In the genomic region with DNA sequence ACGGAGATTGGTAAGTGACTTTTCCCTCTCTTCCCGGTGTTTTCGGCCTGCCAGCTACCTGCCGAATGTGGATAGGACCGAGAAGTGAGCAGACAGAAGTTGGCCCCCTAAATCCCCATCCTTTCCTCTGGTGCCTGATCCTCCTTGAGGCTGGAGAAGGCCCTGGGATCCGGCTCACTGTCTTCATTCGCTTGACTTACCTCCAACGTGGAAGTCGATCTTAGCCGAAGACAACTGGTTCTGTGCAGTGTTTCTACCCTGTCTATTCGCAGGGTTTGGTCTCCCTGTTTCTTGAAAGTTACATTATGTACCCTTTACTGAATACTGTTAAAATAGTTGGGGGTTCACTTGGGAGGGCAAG, we compare ENCODE assay signal across 8 mouse cellular contexts. TPM values are rescaled to one million over a fixed set of nuclear protein-coding genes. Genes with fewer than 3 reads are reported as not detected.
DNase-seq lines count a peak whose midpoint lies in the region; ATAC-seq and TF ChIP-seq lines count a peak whose summit lies in the region.

No protein-coding gene starts in this region.

- peaks cover 1% of the 10 kb centered on the region; the same call in 1 of the 2 replicates for H3K4me1 ChIP-seq in heart, adult 2 months (ENCODE audit: control insufficient read depth, insufficient read depth, low read length)
- peaks cover 4% of the 10 kb centered on the region; the same call in 1 of the 2 replicates for H3K4me1 ChIP-seq in E14TG2a.4 (replicated peaks; ENCODE audit: low read depth, low read length)
- peaks cover 8% of the 10 kb centered on the region for H3K4me1 ChIP-seq in forebrain, embryonic 16.5 days (replicated peaks; ENCODE audit: control insufficient read depth, insufficient read depth, low read length)

- H3K27ac ChIP-seq in heart, adult 2 months = peak overlapping the region; percentile 79
- H3K27ac ChIP-seq in forebrain, embryonic 16.5 days (ENCODE audit: low read length) = peak overlapping the region; percentile 96
- H3K27ac ChIP-seq in macrophage = no peak overlapping the region

- 1% methylated on average over 11 of the region's 11 CpGs for WGBS in heart, adult 2 months
- 0% methylated on average over 11 of the region's 11 CpGs for WGBS in forebrain, embryonic 16.5 days
- WGBS in macrophage (ENCODE audit: missing documents) = 2% methylated on average over 11 of the region's 11 CpGs

- peak overlapping the region; percentile 98 for H3K4me3 ChIP-seq in heart, adult 2 months
- H3K4me3 ChIP-seq in E14TG2a.4 (replicated peaks; ENCODE audit: low read length) = peak overlapping the region; percentile 91
- peak overlapping the region; percentile 98 for H3K4me3 ChIP-seq in forebrain, embryonic 16.5 days (replicated peaks; ENCODE audit: low read length)
- peak overlapping the region; percentile 61 for H3K4me3 ChIP-seq in macrophage (ENCODE audit: inconsistent target)

- no peak for TF ChIP-seq CTCF in heart, adult 2 months (IDR thresholded peaks at IDR 0.05)
- TF ChIP-seq CTCF in E14TG2a.4 (conservative IDR thresholded peaks at IDR 0.05; ENCODE audit: low read length) = no peak

- TF ChIP-seq EP300 in heart, adult 2 months (IDR thresholded peaks at IDR 0.05; ENCODE audit: insufficient read depth, low read depth, low read length) = no peak

- no peak for TF ChIP-seq POLR2A in heart, adult 2 months (IDR thresholded peaks at IDR 0.05; ENCODE audit: insufficient read depth, low read depth, low read length)

- ATAC-seq in forebrain, embryonic 16.5 days = peak; percentile 75

- no peaks in the 10 kb centered on the region for H3K27me3 ChIP-seq in heart, adult 2 months (ENCODE audit: control insufficient read depth, insufficient read depth, low read length)
- H3K27me3 ChIP-seq in E14TG2a.4 (ENCODE audit: insufficient read depth, low read length) = no peaks in the 10 kb centered on the region
- no peaks in the 10 kb centered on the region for H3K27me3 ChIP-seq in forebrain, embryonic 16.5 days (replicated peaks; ENCODE audit: control insufficient read depth, insufficient read depth, low read length)

- intact Hi-C loops in heart, adult 2 months (cut with DNase I) = loop anchor here (10.0 kb wide), 1 partner anchor 569 kb away; a partner anchor contains a TSS

- H3K4me2 ChIP-seq in forebrain, embryonic 16.5 days (ENCODE audit: low read length) = peak overlapping the region; percentile 73

- H3K36me3 ChIP-seq in heart, adult 2 months (ENCODE audit: control insufficient read depth, insufficient read depth, low read length) = no peaks in the 10 kb centered on the region; the same call in 1 of the 2 replicates
- H3K36me3 ChIP-seq in E14TG2a.4 (ENCODE audit: insufficient read depth, low read length) (no peaks in the 10 kb centered on the region), macrophage (ENCODE audit: inconsistent target) (no peaks in the 10 kb centered on the region)
- H3K36me3 ChIP-seq in forebrain, embryonic 16.5 days (ENCODE audit: control insufficient read depth, insufficient read depth) = no peaks in the 10 kb centered on the region

- H3K9ac ChIP-seq in heart, adult 2 months (ENCODE audit: low read depth, low read length) = peak overlapping the region; percentile 68
- H3K9ac ChIP-seq in forebrain, embryonic 16.5 days (replicated peaks; ENCODE audit: low read depth, low read length) = peak overlapping the region; percentile 95

- H3K79me2 ChIP-seq in heart, adult 2 months (replicated peaks; ENCODE audit: control insufficient read depth, insufficient read depth, low read length) = no peaks in the 10 kb centered on the region; the same call in 1 of the 2 replicates
- H3K79me2 ChIP-seq in macrophage (ENCODE audit: inconsistent target) = peaks cover 32% of the 10 kb centered on the region; the same call in 1 of the 2 replicates

- DNase-seq in heart, adult 2 months = no peak
- DNase-seq in heart, adult 11 months = no peak
- DNase-seq in adrenal gland, adult 18-20 months (ENCODE audit: low spot score in 2 of 2) = no peak
- DNase-seq in right cerebral cortex, adult 18-20 months = no peak
- no peak for DNase-seq in layer of hippocampus, adult 11-12 months (ENCODE audit: low spot score)

- no peaks in the 10 kb centered on the region for H3K9me3 ChIP-seq in E14TG2a.4 (ENCODE audit: low read length)
- no peaks in the 10 kb centered on the region for H3K9me3 ChIP-seq in forebrain, embryonic 16.5 days (ENCODE audit: control insufficient read depth, low read length)

RNA-seq across cellular contexts. Expression of a gene that starts 0.3 kb away (rescaled TPM):
- 1 to 10 TPM; 4.8 to 5.2 TPM for total RNA-seq in heart, adult 2 months (2021)
- 0.76 and 0.78 TPM in 2 replicates for polyA plus RNA-seq in heart, adult 2 months (2012; rRNA removed)
- 13.5 and 14.1 TPM in 2 replicates for polyA plus RNA-seq in forebrain, embryonic 16.5 days (2015; fragmentation: Nextera tagmentation; extraction: Ambion mirVana)
- 10 to 100 TPM in 24 of 26 experiments, 1 to 10 TPM in 2; 7.4 to 35.7 (median 21.8) TPM for total RNA-seq in macrophage (2018; cell fraction: chromatin; rRNA removed)
- total RNA-seq in macrophage (2018; cell fraction: cytosol; rRNA removed) = 1 to 10 TPM; 2.2 to 5.5 (median 4.1) TPM
- total RNA-seq in macrophage (2018; cell fraction: nucleus; rRNA removed) = 10 to 100 TPM in 17 of 26 experiments, 1 to 10 TPM in 9; 4.2 to 21.4 (median 11.0) TPM
- 2.0 to 2.4 TPM (median 2.1 TPM) in 3 replicates for polyA plus RNA-seq in macrophage (2018)
- 1 to 10 TPM; 8.8 to 8.9 TPM for total RNA-seq in adrenal gland, adult 18-20 months (2021)

RNA-seq across cellular contexts. Expression of a gene that starts 0.3 kb away (rescaled TPM):
- total RNA-seq in heart, adult 2 months (2021) = 10 to 100 TPM; 23.2 to 24.4 TPM
- 9.0 and 13.6 TPM in 2 replicates for polyA plus RNA-seq in heart, adult 2 months (2012; rRNA removed)
- 77.3 and 92.4 TPM in 2 replicates for polyA plus RNA-seq in forebrain, embryonic 16.5 days (2015; fragmentation: Nextera tagmentation; extraction: Ambion mirVana)
- total RNA-seq in macrophage (2018; cell fraction: chromatin; rRNA removed) = 10 to 100 TPM in 23 of 26 experiments, 1 to 10 TPM in 3; 8.1 to 51.1 (median 26.0) TPM
- 1 to 10 TPM; 2.5 to 6.3 (median 5.1) TPM for total RNA-seq in macrophage (2018; cell fraction: cytosol; rRNA removed)
- 10 to 100 TPM in 17 of 26 experiments, 1 to 10 TPM in 9; 3.6 to 49.9 (median 15.6) TPM for total RNA-seq in macrophage (2018; cell fraction: nucleus; rRNA removed)
- 3.3 to 10.0 TPM (median 3.7 TPM) in 3 replicates for polyA plus RNA-seq in macrophage (2018)
- total RNA-seq in adrenal gland, adult 18-20 months (2021) = 1 to 10 TPM; 6.6 to 7.8 TPM
